Mouse (Mus musculus) kidney, embryonic 15.5 days (tissue): ENCODE measurements at regions not wholly inside any gene's neighbourhood (a gene's known extent, or its start where the extent isn't known, plus 50 kb on each side); places are given as distances from the start of the nearest gene placed in this dataset.

ENCODE experiments used
- ATAC-seq: fragments of 200-750 bp; cut with Nextera tagmentation; replicated peaks from 2 replicates; pipeline ENCODE4 v1.8.0; 2017; ENCODE audit warnings: moderate TSS enrichment; ENCODE audit not compliant: low FRiP score
- H3K27ac ChIP-seq: fragments of 300-500 bp; sonication (generic); 2 replicates; pipeline ENCODE4 v1.5.1; 2015; ENCODE audit warnings: mild to moderate bottlenecking, inconsistent platforms
- H3K27me3 ChIP-seq: fragments of 300-500 bp; sonication (generic); 2 replicates; pipeline ENCODE4 v1.6.1; 2015; ENCODE audit warnings: inconsistent platforms
- H3K36me3 ChIP-seq: fragments of 300-500 bp; sonication (generic); 2 replicates; pipeline ENCODE4 v1.6.1; 2015; ENCODE audit warnings: inconsistent platforms
- H3K4me1 ChIP-seq: fragments of 300-500 bp; sonication (generic); 2 replicates; pipeline ENCODE4 v1.6.1; 2015; ENCODE audit warnings: inconsistent platforms
- H3K4me2 ChIP-seq: fragments of 300-500 bp; sonication (generic); 2 replicates; pipeline ENCODE4 v1.6.1; 2015; ENCODE audit warnings: moderate library complexity, mild to moderate bottlenecking, inconsistent platforms
- H3K4me3 ChIP-seq: fragments of 300-500 bp; sonication (generic); replicated peaks from 2 replicates; pipeline ENCODE4 v1.5.1; 2015; ENCODE audit warnings: mild to moderate bottlenecking, inconsistent platforms
- H3K9ac ChIP-seq: fragments of 300-500 bp; sonication (generic); 2 replicates; pipeline ENCODE4 v1.6.1; 2015; ENCODE audit warnings: mild to moderate bottlenecking, inconsistent platforms
- H3K9me3 ChIP-seq: fragments of 300-500 bp; sonication (generic); replicated peaks from 2 replicates; pipeline ENCODE4 v1.6.1; 2016; ENCODE audit warnings: inconsistent platforms
- WGBS: fragments of 180-500 bp; shearing (Covaris S2); methylation state at CpG from one replicate; pipeline ENCODE4 v1.1.7; 2015; ENCODE audit warnings: mixed read lengths; 5-methylcytosine and 5-hydroxymethylcytosine counted together

DNA sequence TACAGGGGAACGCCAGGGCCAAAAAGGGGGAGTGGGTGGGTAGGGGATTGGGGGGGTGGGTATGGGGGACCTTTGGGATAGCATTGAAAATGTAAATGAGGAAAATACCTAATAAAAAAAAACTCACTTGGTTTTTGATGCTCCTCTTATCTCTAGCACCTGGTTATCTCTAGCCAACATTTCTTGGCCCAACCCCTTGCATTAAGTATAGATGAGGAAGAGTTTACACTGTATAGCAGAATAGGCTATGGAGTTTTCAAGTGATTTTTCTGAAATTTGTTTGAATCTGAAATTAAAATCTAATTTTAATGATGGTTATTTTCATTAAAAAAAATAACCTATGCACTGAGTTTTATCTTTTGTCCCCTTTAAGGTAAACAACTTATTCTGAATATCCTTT, 68.8 kb upstream of the Il15 start:
- Histone ChIP-seq H3K4me3 (no peak overlapping the region), H3K36me3 (no peaks in the 10 kb centered on the region), H3K9me3 (no peaks in the 10 kb centered on the region), H3K27ac (no peak overlapping the region), H3K4me2 (no peak overlapping the region), H3K9ac (no peak overlapping the region), H3K27me3 (no peaks in the 10 kb centered on the region), H3K4me1 (peaks cover 3% of the 10 kb centered on the region)
- no CpG with 5 or more reads among the region's 1 CpGs for WGBS
- ATAC-seq = no peak

DNA sequence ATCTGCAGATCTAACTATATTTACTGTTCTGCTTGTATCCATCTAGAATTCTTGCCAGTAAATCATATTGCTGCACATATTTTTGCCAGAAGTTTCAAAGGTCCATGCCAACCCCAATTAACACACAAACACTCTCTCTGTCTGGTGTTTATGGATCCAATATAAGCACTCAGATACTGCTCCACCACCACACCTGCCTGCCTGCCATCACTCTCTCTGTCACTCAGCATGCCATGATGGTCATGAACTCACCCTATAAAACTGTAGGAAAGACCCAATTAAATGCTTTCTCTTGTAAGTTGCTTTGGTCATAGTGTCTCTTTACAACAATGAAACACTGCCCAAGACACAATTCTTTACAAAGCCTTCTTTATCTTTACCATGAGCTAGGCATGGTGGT, 66.8 kb upstream of the Il15 start:
- Histone ChIP-seq H3K4me3 (no peak overlapping the region), H3K4me1 (no peaks in the 10 kb centered on the region), H3K9me3 (no peaks in the 10 kb centered on the region), H3K9ac (no peak overlapping the region), H3K4me2 (no peak overlapping the region), H3K27ac (no peak overlapping the region), H3K27me3 (no peaks in the 10 kb centered on the region), H3K36me3 (no peaks in the 10 kb centered on the region)
- no peak for ATAC-seq

DNA sequence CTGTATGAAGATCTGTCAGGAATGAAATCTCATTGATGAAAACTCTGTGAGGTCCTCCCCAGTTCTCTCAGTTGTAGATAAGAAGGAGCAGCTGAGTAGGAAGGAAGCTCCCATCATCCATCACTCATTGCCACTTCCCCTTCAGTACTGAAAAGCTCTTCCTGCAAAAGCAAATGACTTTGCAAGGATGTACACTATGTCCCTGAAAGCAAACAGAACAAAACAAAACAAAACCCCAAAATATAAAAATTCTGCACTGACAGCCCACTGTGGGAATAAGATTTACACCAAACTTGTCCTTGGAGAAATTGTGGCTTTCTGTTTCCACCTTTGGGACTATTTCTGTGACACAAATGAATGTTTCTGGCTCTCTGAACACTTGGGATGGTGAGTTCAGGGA, 59.8 kb upstream of the Il15 start:
- Histone ChIP-seq H3K27ac (no peak overlapping the region), H3K36me3 (no peaks in the 10 kb centered on the region), H3K9ac (no peak overlapping the region), H3K9me3 (no peaks in the 10 kb centered on the region), H3K4me3 (no peak overlapping the region), H3K4me1 (no peaks in the 10 kb centered on the region), H3K27me3 (no peaks in the 10 kb centered on the region), H3K4me2 (no peak overlapping the region)
- ATAC-seq = no peak

DNA sequence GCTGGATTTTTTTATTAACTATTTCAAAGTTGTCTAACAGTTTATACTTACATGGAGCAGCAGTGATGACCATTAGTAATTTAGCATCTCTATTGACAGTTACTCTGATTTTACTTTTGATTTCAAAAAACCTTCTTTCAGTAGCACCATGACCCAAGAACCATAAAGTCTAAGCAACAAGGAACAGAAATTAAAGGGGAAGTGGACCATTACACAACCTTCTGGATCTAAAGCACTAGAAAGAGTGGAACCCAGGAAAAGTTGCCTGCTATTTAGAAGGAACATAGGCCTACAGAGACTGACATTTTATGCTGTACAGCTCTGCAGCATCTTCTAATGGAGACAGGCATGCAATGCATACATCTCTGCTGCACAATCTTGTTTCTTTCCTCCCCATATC, 56.0 kb upstream of the Il15 start:
- Histone ChIP-seq H3K9me3 (no peaks in the 10 kb centered on the region), H3K27me3 (no peaks in the 10 kb centered on the region), H3K36me3 (no peaks in the 10 kb centered on the region), H3K9ac (no peak overlapping the region), H3K4me3 (no peak overlapping the region), H3K4me2 (no peak overlapping the region), H3K27ac (no peak overlapping the region), H3K4me1 (no peaks in the 10 kb centered on the region)
- ATAC-seq = no peak

DNA sequence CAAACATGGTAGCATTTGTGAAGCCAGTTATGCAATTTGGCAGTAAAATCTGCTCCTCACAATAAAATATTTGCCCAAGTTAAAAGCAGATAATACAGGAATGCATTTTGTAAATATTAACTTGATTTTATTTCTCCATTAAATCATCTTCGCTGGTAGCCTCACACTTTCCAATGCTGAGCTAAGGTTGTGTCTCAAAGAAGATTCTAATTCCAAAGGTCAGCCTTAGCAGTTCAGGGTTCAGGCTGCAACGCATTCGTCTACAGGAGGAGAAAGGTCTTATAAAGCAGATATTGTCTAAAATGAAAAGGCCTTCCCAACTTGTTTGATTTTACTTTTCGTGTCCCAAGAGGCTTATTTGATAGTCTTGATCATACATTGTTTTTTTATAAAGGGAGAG, 51.0 kb upstream of the Il15 start:
- Histone ChIP-seq H3K4me1 (no peaks in the 10 kb centered on the region), H3K27me3 (no peaks in the 10 kb centered on the region), H3K9me3 (no peaks in the 10 kb centered on the region), H3K4me3 (no peak overlapping the region), H3K9ac (no peak overlapping the region), H3K36me3 (no peaks in the 10 kb centered on the region), H3K4me2 (no peak overlapping the region), H3K27ac (no peak overlapping the region)
- no peak for ATAC-seq
- 67% methylated on average over 4 of the region's 4 CpGs for WGBS
